Mouse (Mus musculus) brain, embryonic 18.5 days (tissue): ENCODE data around the gene Cmtm6.

Experiments
- DNase-seq: peaks from one replicate; pipeline ENCODE4 v3.0.0-alpha.2; 2012; ENCODE audit warnings: low read depth, low spot score

Cmtm6 gene

DNA sequence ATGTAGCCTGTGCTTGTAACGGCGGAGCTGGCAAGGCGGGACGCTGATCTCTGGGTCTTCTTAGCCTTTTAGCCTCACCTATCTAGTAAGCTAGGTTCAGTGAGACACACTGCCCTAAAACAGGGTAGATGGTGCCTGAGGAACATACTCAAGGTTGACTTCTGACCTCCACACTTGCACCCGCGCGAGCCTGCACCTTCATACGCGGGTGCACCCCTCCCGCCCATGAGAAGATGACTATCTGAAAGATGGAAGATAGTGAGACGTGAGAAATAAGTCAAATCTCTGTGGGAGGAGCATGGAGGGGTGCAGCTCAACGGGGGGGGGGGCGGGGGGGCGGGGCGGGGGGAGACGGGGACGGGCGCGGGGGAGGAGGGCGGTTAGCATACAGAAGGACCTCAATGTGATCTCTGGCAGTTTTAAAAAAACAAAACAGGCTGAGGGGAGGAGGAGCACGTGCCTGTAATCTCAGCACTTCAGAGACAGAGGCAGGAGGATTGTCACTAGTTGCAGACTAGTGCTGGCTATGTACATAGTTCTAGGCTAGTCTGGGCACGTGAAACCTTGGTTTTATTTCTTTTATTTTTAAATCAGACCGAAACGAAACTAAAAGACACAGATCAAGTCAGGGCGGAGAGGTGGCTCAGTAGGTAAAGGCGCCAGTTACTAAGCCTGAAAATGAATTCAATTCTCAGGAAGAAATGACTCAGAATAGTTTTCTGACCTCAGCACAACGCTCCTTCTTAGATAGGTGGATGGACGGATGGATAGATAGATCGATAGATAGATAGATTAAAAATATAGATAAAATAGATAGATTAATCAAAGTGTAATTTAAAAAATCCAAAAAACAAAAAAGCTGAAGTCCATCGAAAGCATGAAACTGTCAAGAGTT, 758 bp upstream of the Cmtm6 start:
- no peak for DNase-seq

DNA sequence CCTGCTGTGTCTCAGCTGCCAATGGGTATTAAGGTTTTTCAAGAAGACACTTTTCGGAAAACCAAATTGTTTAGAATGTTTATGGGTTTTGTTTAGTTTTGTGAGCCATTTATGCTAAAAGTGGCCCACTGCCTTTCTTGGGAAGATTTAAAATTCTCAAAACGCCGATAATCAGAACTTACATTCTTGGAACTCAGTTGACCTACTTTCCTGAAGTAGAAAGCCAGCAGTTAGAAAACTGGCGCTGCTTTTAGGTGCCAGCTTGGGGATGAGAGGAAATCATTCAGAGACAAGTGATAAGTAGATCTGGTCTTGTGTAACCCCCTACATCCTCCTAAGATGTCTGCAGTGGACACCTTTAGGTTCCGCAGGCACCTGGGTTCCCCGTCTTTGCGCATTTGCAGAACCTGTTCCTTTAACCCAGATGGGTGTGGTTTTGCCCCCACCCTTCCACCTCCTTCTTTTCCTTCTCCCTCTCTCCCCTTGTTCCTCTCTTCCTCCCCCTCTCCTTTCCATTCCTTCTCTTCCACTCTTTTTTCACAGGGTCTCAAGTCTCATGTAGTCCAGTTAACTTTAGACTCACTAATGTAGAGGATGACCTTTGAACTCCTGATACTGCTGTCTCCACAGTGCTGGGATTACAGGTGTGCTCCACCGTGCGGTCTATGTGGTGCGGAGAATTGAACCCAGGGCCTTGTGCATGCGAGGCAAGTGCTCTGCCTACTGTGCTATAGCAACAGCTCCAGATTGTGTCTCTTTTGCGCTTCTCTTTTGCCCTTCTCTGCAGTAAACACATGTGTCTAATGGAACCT, 1.2 kb downstream of the Cmtm6 start:
- no peak for DNase-seq

DNA sequence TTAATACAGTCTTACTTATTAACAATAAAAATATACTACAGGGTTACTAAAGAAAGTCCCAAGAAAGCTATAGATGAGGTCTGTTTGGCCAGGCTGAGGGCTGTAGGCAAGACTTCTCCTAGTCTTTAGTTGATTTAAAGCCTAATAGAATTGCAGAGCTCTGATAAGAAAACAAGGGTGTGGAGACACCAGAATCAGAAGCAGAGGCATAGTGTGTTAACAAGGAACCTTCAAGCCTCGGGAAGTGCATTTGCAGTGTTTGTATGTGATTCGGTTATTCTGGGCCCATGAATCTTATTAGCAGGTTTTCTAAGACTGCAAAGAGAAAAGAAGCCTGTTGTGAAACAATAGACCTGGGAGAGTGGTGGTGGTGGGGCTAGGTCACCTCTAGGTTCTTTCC, 2.3 kb downstream of the Cmtm6 start:
- no peak for DNase-seq

DNA sequence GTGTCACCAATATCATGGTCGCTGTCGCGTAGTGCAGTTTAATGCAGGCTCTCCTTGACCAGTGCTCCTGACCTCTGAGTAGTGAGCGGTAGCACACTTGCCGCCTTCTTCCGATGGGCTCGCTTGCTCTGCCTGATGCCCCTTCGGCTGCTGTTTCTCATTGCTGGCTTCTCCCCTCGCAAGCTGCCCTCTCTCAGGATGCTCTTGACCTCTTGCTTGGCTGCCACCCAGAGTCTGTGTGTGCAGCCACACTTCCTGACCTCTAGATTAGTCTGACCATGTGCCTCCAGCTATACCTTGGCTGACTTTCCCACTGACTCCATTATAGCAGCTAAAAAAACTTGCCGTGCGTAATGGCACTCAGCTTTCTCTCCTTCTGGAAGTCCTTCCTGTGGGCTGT, 5.5 kb downstream of the Cmtm6 start:
- no peak for DNase-seq

DNA sequence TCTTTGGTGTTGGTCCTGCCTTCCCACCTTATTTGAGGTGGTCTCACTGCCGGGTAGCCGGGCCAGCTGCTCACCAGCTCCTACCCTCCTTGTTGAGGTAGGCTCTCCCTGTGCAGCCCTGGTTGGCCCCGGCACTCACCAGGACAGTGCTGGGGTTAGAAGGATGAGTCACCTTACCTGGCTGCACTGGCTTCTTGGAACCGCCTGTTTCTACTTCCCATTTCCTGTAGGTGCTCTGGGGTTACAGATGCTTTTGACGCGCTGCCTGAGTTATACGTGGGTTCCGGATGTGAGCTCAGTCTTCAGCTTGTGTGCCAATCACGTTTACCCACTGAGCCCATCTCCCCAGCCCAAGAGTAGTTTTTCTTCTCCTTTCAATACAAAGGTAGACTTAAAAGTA, 9.4 kb downstream of the Cmtm6 start:
- no peak for DNase-seq

DNA sequence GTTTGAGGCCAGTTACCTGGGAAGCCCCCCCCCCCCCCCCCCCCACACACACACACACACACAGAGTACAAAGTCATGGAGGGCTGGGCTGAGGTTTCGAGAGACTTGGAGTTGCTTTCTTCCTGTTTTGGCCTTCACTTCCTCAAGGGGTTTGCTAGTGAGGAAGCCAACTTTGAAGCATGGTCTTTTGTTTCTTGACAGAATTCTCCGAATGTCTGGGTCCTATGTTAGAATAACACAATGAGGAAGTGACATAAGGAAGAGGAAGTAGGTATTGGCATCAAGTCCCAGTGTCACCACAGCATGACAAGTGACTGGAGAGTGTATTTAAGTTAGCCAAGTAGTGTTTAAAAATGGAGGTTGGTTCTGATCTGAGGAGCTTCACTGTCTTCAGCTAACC, 11.8 kb downstream of the Cmtm6 start:
- DNase-seq = no peak

DNA sequence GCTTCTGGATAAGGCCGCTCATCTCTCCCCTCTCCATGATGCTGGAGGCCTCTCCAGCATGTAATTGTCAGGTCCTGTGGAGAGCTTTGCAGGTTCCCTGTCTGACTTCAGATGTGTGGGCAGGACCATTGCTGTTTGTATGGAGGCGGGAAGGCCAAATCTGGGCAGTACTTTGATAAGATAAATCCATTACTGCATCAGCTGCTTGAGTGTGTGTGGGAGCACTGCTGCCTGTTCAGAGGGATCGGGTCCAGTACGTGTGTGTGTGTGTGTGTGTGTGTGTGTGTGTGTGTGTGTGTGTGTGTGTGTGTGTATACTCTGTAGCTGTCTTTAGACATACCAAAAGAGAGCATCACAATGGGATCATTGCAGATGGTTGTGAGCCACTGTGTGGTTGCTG, 14.2 kb downstream of the Cmtm6 start:
- DNase-seq = no peak

DNA sequence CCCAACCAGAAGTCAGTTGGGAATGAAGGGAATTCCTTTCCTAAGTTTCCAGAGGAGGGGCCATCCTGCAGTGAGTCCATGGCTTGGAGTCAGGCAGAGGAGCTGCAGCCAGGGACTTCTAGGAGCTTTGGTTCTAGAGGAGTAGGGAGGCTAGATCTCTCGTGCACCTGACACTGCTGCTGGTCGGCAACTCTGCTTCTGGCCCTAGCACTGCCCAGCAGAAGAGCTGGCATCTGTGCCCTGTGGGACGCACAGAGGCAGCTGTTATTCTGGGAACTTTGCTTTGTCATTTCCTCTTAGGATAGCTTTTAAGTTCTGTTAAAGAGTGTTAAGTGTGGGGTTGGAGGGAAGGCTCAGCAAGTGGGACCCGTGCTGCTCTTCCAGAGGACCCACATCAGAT, 14.7 kb downstream of the Cmtm6 start:
- no peak for DNase-seq

DNA sequence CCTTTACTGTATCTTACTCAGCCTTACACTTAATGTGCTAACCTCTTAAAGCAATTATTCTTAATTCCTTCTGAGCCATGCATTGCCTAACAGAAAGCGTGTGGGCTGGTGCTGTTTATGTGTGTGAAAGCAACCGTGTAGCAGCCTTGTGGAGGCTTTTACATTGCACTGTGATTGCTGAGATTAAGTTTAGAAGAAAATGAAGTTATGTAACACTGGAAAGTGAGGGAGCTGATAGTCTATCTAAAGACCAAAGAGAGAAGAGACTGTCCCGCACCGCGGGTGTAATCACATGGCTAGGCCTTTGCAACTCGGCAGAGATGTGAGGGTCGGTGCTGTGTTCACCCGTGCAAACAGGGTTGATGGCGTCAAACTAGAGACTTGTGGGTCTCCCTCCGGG, 16.1 kb downstream of the Cmtm6 start:
- DNase-seq = no peak

DNA sequence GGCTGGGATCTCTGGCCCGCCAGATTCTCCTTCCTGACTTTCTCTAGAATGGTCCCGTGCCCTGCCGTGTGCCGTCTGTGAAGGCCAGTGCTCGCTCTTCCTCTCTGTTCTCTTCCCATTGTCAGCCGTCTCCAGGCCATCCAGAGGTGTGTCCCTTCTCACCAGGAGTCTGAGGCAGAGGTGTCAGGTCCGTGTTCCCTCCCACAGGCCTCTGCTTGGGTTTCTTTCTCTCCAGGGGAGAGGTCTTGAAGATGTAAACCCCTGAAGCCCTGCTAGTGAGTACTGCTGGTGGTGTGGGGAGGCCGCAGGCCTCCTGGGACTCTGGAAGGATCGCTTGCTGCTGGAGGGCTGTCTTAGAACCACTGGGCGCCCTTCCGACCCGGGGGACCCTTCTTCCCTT, 16.6 kb downstream of the Cmtm6 start:
- DNase-seq = no peak

DNA sequence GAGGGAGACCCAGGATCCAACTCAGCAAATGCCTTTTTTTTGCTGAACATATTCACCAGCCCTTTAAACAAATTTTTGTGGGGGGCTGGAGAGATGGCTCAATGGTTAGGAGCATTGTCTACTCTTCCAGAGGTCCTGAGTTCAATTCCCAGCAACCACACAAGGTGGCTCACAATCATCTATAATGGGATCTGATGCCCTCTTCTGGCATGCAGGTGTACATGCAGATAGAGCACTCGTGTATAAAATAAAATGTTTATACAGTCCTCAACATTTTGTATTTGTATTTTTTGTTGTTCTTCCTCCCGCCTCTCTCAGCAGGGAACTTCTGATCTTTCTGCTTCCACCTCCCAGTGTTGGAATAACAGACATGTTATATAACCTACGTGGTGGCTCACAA, 20.7 kb downstream of the Cmtm6 start:
- no peak for DNase-seq

DNA sequence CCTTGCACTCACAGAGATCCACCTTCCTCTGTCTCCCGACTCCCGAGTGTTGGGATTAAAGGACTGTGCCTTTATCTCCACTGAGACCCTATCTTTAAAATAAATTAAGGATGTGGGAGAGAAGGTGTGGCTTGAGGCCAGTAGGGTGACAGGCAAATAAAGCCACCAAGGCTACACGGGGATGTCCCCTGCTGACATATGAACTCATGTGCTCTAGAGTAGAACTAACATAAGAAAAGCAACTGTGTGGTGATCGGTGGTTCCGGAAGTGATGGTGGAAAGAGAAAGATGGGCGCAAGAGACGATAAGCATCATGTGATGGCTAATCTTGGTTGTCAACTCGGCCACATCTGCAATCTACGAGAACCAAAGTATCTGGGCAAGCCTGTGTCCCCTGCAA, 21.4 kb downstream of the Cmtm6 start:
- no peak for DNase-seq

DNA sequence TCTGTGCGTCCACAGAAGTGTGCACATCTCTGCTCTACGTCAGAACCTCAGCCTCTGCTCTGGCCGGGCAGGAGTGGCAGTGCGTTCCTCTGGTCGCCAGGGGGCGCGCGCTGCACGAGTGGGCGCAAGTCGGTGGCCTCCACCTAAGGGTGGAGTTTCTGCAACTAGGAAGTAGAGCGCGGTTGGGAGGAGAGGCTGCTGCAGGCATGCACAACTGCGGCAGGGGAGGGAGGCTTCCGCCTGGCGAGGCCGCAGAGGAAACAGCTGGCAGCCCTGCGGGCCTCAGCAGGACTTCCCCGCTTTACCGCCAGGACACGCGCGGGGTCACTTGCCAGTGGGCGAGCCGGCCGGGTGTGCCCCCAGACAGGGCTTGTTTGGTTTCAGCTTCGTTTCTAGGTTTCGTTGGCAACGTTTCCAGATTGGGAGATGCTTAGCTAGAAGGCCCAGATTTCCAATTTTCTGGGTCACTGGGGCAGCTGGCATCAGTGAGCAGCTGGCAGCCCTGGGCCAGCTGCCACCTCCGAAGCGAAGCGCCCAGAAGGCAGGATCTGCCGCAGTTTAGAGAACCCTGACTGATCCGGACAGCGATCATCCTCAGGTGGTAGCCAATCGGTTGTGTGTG, 22.1 kb downstream of the Cmtm6 start:
- DNase-seq = peak; percentile 46

DNA sequence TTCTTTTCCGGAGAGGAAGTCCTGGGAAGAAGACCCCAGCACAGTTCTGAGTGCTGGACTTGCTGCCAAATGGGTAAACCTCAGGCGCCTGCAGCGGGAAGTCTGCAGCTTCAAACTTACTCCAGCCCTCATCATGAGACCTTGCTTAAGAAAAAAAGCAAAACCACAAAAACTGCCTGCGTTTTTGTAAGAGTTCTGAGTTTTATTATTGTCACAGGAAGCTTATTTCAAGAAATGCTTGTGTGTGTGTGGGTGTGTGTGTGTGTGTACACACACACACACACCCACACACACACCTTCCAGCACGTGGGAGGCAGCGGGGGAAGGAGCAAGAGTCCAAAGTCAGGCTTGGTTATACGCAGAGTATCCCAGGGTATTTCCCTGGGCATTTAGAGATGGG, 27.4 kb downstream of the Cmtm6 start:
- no peak for DNase-seq

DNA sequence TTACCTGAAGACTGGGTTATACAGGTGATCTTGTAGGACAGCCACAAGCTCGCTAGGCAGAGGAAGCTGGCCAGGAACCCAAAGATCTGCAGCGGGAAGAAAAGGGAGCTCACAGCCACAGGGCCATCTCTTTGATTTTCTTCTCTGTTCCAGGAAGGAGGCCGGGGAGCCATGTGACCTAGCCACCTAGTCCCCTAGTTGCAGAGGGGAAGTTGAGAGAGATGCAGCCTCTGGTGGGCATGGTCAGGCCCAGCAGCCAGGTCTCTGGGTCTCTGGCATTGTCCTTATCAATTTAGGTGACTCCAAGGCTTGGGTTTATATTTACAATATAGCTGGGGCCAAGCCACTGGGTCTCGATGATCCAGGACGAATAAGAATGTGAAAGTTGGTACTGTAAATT, 27.9 kb downstream of the Cmtm6 start:
- DNase-seq = no peak

DNA sequence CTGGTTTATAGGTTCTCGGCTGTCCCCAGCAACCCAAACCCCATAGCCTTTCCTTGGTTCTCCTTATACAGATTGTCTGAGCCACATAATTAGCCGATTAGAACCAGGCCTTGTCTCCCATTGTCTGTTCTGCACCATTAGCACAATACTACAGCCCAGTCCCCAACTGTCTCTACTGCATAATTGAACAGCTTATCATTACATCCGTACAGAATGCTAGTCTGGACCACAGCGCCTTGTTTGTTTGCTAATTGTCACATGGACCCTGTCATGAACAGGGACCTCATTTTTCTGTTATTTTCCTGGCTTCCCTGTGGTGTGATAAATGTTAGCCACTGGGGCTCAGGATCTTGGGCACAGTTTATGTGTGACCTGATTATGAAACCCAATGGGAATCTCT, 29.0 kb downstream of the Cmtm6 start:
- DNase-seq = no peak

DNA sequence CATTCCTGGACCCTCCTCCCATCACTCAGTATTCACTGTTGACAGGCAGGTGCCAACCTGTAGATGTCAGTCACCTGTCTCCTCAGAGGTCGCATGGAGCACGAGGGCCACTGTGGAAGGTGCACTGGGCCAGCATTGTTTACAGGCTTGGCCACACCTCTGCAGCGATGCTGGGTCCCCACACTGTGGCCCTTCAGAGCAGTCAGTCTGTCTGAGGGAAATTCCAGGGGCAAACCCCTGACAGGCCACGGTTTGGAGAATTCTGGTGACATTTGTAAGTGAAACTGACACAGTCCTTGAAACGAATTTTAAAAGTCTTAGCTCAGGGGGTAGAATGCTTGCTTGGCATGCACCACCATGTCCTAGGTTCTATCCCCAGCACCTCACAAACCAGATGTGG, 29.4 kb downstream of the Cmtm6 start:
- DNase-seq = no peak

DNA sequence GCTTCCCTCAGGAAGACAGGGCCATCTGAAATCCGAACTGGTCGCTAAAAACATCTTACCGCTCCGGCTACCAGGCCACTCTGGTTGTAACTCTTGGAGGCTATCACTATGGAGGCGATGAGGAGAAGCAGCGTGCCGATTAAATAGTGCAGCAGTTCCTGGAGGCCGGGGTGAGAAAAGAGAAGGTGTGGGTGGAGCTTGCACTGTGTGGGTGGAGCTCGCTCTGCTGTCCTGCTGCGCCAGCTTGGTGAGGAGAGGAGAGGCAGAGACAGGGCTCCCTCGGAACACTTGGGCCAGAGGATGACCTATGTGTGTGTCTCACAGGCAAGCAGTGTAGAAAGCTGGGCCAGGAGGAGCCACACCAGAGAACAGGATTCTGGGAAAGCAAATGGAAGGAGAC, 30.9 kb downstream of the Cmtm6 start:
- DNase-seq = no peak

DNA sequence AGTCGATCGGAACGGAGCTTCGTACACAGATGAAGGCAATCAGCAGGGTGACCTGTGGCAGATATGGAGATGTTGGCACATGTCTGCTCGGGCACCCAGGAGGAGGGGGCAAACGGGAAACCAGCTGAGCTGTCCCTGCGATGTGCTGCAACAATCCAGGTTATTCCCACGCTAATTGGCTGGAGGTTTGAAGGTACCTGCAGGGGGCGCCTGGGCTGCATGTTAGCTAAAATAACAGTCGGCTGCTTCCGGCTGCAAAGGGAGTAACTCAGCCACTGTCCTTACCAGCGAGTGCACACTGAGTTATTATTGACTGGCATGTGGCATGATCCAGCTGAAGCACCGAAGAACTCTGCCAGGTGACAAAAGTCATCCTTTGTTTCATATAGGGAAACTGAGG, 32.4 kb downstream of the Cmtm6 start:
- DNase-seq = no peak

DNA sequence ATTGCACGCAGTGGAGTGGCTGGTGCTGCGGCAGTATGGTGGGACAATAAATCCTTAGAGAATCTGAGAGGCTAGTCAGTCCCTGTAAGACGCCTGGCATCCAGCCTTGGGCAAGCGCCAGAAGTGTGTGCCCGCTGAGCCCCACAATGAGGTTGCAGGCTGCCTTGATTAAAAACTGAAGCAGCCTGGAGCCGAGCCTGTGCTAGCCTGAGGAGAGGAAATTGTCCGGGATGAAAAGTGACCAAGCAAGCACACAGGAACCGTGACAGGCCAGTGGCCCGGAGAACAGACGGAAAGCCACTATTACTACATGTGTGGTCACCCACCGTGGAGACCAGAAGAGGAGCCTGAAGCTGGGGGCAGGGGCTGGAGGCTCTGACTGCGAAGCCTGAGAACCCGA, 36.1 kb downstream of the Cmtm6 start:
- DNase-seq = peak; percentile 46

DNA sequence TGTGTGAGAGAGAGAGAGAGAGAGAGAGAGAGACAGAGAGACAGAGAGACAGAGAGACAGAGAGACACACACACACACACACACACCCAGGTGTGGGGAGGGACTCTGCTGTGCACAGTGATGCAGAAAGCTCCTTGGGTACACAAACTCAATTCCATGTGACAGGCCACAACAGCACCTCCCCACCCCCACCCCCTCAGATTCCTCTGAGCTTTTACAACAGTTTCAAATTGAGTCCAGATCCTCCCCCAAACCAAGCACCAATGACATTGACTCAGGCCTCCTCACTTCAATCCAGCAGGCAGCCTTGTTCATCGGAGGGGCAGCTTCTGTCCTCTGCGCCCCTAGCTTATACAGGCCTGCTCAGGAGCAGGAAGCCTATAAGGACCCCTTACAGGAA, 36.6 kb downstream of the Cmtm6 start:
- DNase-seq = no peak

DNA sequence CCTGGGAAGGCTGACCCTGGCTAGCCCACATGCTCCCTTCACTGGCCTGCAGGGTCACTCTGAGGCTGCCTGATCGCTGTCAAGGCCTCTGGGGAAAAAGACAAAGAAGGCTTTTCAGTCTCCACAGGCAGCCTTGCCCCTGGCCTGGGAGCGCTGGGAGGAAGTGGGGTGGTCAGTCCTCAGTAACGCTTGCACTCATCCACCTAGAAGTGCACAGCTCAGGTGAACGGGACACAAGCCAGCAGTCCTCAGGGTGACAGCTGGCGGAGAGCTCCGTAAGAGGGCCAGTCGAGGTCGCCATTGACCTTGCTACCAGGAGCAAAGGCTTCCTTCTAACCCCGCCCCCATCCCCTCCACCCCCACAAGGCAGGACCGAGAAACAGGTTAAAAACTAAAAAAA, 37.1 kb downstream of the Cmtm6 start:
- DNase-seq = no peak

DNA sequence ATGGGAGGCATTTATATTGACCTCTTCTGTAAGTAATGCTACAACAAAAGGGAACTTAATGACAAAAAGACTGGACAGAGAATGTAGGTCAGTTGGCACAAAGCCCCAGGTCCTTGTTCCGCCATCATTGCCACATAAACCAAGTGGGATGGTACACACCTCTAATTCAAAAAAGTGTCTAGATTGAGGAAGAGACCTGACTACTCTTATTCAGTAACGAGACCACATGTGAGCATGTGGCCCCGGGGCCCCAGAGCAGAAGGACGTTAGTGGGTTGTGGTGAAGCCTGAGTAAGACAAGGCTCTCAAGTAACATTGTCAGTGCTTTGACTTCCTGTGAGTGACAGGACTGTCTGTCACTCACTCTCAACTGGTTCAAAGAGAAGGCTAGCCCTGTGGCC, 39.3 kb downstream of the Cmtm6 start:
- DNase-seq = no peak
